8 mouse cellular contexts compared by ENCODE assay signal in genomic region chr6:31399206-31399549, GRCm38 (mm10). TPM values are rescaled to one million over a fixed set of nuclear protein-coding genes. Genes with fewer than 3 reads are reported as not detected.
DNase-seq lines count a peak whose midpoint lies in the region; ATAC-seq and TF ChIP-seq lines count a peak whose summit lies in the region.

No protein-coding gene starts in this region.

- H3K27ac ChIP-seq in heart, embryonic 11.5 days (ENCODE audit: low read depth, low read length), result peak overlapping the region; percentile 89
- H3K27ac ChIP-seq in ES-Bruce4 (ENCODE audit: insufficient read depth, low read length), result no peak overlapping the region
- peak overlapping the region; percentile 99 for H3K27ac ChIP-seq in liver, postnatal 0 days (ENCODE audit: low read depth)

- peak overlapping the region; percentile 95 for H3K4me3 ChIP-seq in heart, embryonic 11.5 days (ENCODE audit: low read depth, low read length)
- H3K4me3 ChIP-seq in ES-Bruce4 (ENCODE audit: low read depth, low read length), result peak overlapping the region; percentile 94
- H3K4me3 ChIP-seq in liver, postnatal 0 days (ENCODE audit: low read depth, low read length), result peak overlapping the region; percentile 99

- no peaks in the 10 kb centered on the region for H3K9me3 ChIP-seq in heart, embryonic 11.5 days (replicated peaks; ENCODE audit: control insufficient read depth, low read length)
- H3K9me3 ChIP-seq in ES-Bruce4 (replicated peaks; ENCODE audit: control insufficient read depth, insufficient read depth, low read length, poor library complexity, severe bottlenecking), result no peaks in the 10 kb centered on the region
- H3K9me3 ChIP-seq in liver, postnatal 0 days (ENCODE audit: low read length), result no peaks in the 10 kb centered on the region

- DNase-seq in heart, adult 18-20 months, result no peak
- DNase-seq in forelimb bud, embryonic 11.5 days (ENCODE audit: low read depth, low spot score), result peak; percentile 4
- peak; percentile 51 for DNase-seq in liver, postnatal 0 days
- no peak for DNase-seq in layer of hippocampus, adult 11-12 months (ENCODE audit: low spot score)
- no peak for DNase-seq in spleen, postnatal 14 days (ENCODE audit: low spot score in 2 of 2)
- no peak for DNase-seq in left cerebral cortex, adult 18-20 months (ENCODE audit: low spot score in 2 of 2)

- H3K36me3 ChIP-seq in heart, embryonic 11.5 days (ENCODE audit: control insufficient read depth, insufficient read depth, low read length), result no peaks in the 10 kb centered on the region
- no peaks in the 10 kb centered on the region for H3K36me3 ChIP-seq in ES-Bruce4 (ENCODE audit: control insufficient read depth, insufficient read depth, low read length, poor library complexity, severe bottlenecking)
- H3K36me3 ChIP-seq in liver, postnatal 0 days (replicated peaks; ENCODE audit: insufficient read depth, low read length), result no peaks in the 10 kb centered on the region

- under 1% methylated on average over 28 of the region's 28 CpGs for WGBS in heart, embryonic 11.5 days (ENCODE audit: insufficient replicate concordance)
- WGBS in liver, postnatal 0 days (ENCODE audit: insufficient replicate concordance), result 0% methylated on average over 28 of the region's 28 CpGs

- peaks cover 29% of the 10 kb centered on the region for H3K4me1 ChIP-seq in heart, embryonic 11.5 days (ENCODE audit: control insufficient read depth, insufficient read depth, low read length)
- H3K4me1 ChIP-seq in ES-Bruce4 (ENCODE audit: control insufficient read depth, insufficient read depth, low read length), result no peaks in the 10 kb centered on the region
- H3K4me1 ChIP-seq in liver, postnatal 0 days (ENCODE audit: insufficient read depth), result peaks cover 31% of the 10 kb centered on the region

- peak overlapping the region; percentile 99 for H3K9ac ChIP-seq in heart, embryonic 11.5 days (ENCODE audit: low read depth, low read length)
- H3K9ac ChIP-seq in ES-Bruce4 (ENCODE audit: low read depth, poor library complexity, severe bottlenecking), result peak overlapping the region; percentile 98
- peak overlapping the region; percentile 100 for H3K9ac ChIP-seq in liver, postnatal 0 days (replicated peaks)

- no peaks in the 10 kb centered on the region for H3K27me3 ChIP-seq in heart, embryonic 11.5 days (ENCODE audit: control insufficient read depth, insufficient read depth, low read length)
- H3K27me3 ChIP-seq in ES-Bruce4 (ENCODE audit: control insufficient read depth, insufficient read depth, low read length, poor library complexity, severe bottlenecking), result no peaks in the 10 kb centered on the region
- H3K27me3 ChIP-seq in liver, postnatal 0 days (ENCODE audit: insufficient read depth, low read length), result no peaks in the 10 kb centered on the region

- H3K4me2 ChIP-seq in heart, embryonic 11.5 days, result peak overlapping the region; percentile 83
- peak overlapping the region; percentile 74 for H3K4me2 ChIP-seq in liver, postnatal 0 days (ENCODE audit: low read depth, low read length)

- no peak for ATAC-seq in heart, embryonic 11.5 days (replicated peaks; ENCODE audit: insufficient number of reproducible peaks, low FRiP score, low TSS enrichment)
- ATAC-seq in liver, postnatal 0 days, result peak; percentile 53

- TF ChIP-seq CTCF in ES-Bruce4 (IDR thresholded peaks at IDR 0.05; ENCODE audit: low read depth, low read length), result no peak
- TF ChIP-seq CTCF in liver, postnatal 0 days (IDR thresholded peaks at IDR 0.05; ENCODE audit: low read depth), result no peak

- TF ChIP-seq POLR2A in ES-Bruce4 (IDR thresholded peaks at IDR 0.05; ENCODE audit: insufficient read depth, low read length), result no peak

- no peak for TF ChIP-seq EP300 in ES-Bruce4 (IDR thresholded peaks at IDR 0.05; ENCODE audit: insufficient read depth, low read depth, low read length)
- no peak for TF ChIP-seq EP300 in liver, postnatal 0 days (IDR thresholded peaks at IDR 0.05; ENCODE audit: low read depth)

RNA-seq across cellular contexts. Expression of gene Mkln1, which starts 0.6 kb away (rescaled TPM):
- polyA plus RNA-seq in heart, embryonic 11.5 days (2014; fragmentation: Nextera tagmentation; extraction: Ambion mirVana), result 220 and 227 TPM in 2 replicates
- total RNA-seq in heart, adult 18-20 months (2021), result 100 to 1,000 TPM; 174 to 178 TPM
- polyA plus RNA-seq in ES-Bruce4 (2011; ENCODE audit: insufficient read depth, insufficient read length, low read depth, missing spikeins), result 143 and 153 TPM in 2 replicates
- polyA plus RNA-seq in liver, postnatal 0 days (2015; fragmentation: Nextera tagmentation; extraction: Ambion mirVana), result 95.7 and 103 TPM in 2 replicates
- 100 to 1,000 TPM; 151 to 167 TPM for total RNA-seq in left cerebral cortex, adult 18-20 months (2021)

Comparison
In these comparisons a context has a peak if more than half of its experiments do, and no peak if none do; other contexts are left out.
1. DNase-seq: peak in forelimb bud, embryonic 11.5 days (single experiment) and liver, postnatal 0 days (single experiment); none in heart, adult 18-20 months (0 of 2), layer of hippocampus, adult 11-12 months (single experiment), spleen, postnatal 14 days (0 of 2) and left cerebral cortex, adult 18-20 months (0 of 2).
2. Peak in every context shown above with its lines, with median percentiles within 50 percentile points of each other: H3K4me3 ChIP-seq and H3K9ac ChIP-seq.